In the genomic region with DNA sequence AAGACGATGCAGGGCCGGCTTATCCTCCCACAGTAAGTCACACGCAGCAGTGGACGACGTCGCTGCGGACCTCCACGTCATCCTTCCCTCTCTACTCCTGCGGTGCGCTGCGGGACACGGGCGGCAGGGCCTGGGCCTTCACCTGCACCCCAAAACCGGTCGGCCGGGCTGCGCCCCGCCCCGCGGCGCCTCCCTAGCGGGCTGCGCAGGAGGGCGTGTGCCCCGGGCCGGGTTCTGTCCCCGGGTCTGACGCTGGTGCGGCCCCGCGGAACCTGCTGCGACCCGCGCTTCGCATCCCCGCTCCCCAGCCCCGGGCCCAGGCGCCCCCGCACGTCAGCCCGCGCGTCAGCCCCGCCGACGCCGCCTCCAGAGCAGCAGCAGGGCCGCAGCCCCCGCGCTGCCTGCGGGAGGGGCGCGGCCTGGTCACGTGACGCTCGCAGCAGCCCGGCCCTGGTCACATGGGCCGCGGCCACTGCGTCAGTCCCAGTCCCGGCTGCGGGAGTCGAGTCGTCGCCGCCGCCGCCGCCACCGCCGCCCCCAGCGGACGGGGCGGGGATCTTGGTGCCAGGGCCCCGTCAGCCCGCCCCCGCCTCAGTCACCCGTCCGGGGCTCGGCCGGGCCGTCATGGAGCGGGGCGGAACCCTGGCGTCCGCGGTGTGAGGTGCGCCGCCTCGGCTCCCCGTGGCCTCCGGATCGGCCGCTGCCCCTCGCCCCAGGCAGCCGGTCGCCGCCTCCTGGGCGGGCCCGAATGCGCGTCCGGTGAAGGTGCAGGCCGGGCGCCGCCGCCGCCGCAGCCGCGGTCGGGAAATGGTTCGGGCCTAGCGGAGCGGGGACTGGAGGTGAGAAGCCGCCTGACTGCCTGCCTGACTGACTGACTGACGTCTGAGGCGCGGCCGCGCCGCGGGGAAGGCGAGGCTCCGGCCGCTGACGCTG, we compare ENCODE assay signal across 8 mouse cellular contexts. TPM values are rescaled to one million over a fixed set of nuclear protein-coding genes. Genes with fewer than 3 reads are reported as not detected.
DNase-seq lines count a peak whose midpoint lies in the region; ATAC-seq lines count a peak whose summit lies in the region.

Gene Aff4, plus strand, starts transcription at position 543 of the 933 bp plus-strand sequence.

- 0 out of 2 replicates have a peak, but pooled peaks cover 5% of the 10 kb centered on the region for H3K4me1 ChIP-seq in intestine, embryonic 15.5 days (replicated peaks)

- H3K27me3 ChIP-seq in intestine, embryonic 15.5 days (replicated peaks), result no peaks in the 10 kb centered on the region

- H3K9ac ChIP-seq in intestine, embryonic 15.5 days, result peak within 1 kb of the TSS; percentile 98

- H3K9me3 ChIP-seq in intestine, embryonic 15.5 days, result no peaks in the 10 kb centered on the region

- ATAC-seq in intestine, embryonic 15.5 days, result peak; percentile 96

- intact Hi-C loops in gastrocnemius, postnatal 36 days (cut with DNase I), result loop anchor here (5.0 kb wide), 1 partner anchor 53 kb away; no protein-coding TSS in a partner anchor
- intact Hi-C loops in left cerebral cortex, postnatal 25 days (cut with DNase I), result loop anchor here (2.0 kb wide), 1 partner anchor 50 kb away; the partner anchor contains the start of gene Hspa4

- H3K27ac ChIP-seq in intestine, embryonic 15.5 days, result peak within 1 kb of the TSS; percentile 98

- no peaks in the 10 kb centered on the region for H3K36me3 ChIP-seq in intestine, embryonic 15.5 days

- under 1% methylated on average over 122 of the region's 127 CpGs for WGBS in intestine, embryonic 15.5 days

- peak; percentile 96 for DNase-seq in adrenal gland, adult 2 months
- peak; percentile 96 for DNase-seq in embryo, embryonic 11 days
- peak; percentile 79 to 83 for DNase-seq in gastrocnemius, postnatal 36 days
- peak; percentile 89 to 94 for DNase-seq in left cerebral cortex, postnatal 25 days (ENCODE audit: low spot score in 2 of 2)
- peak; percentile 91 for DNase-seq in mesoderm, embryonic 11.5 days (ENCODE audit: low read depth, low spot score)
- peak; percentile 94 for DNase-seq in right cerebral cortex, postnatal 25 days
- peak; percentile 81 to 86 for DNase-seq in urinary bladder, postnatal 36 days (ENCODE audit: low spot score in 2 of 2)

- peak within 1 kb of the TSS; percentile 88 for H3K4me2 ChIP-seq in intestine, embryonic 15.5 days (replicated peaks)

- peak within 1 kb of the TSS; percentile 98 for H3K4me3 ChIP-seq in intestine, embryonic 15.5 days (replicated peaks)

RNA-seq across cellular contexts. Expression of gene Aff4, which starts in this region (rescaled TPM):
- 100 to 1,000 TPM; 145 to 306 TPM for total RNA-seq in adrenal gland, adult 2 months (2021)
- polyA plus RNA-seq in adrenal gland, adult 2 months (2012; rRNA removed), result 6.3 and 8.7 TPM in 2 replicates
- total RNA-seq in gastrocnemius, postnatal 36 days (2021), result 10 to 100 TPM; 77.9 to 80.8 TPM
- polyA plus RNA-seq in intestine, embryonic 15.5 days (2015; fragmentation: Nextera tagmentation; extraction: Ambion mirVana), result 33.7 and 35.4 TPM in 2 replicates
- total RNA-seq in left cerebral cortex, postnatal 25 days (2021), result 100 to 1,000 TPM; 179 to 194 TPM

Comparison
In these comparisons a context has a peak if more than half of its experiments do, and no peak if none do; other contexts are left out.
1. Peak in every context shown above with its lines: DNase-seq, ATAC-seq, H3K4me3 ChIP-seq and H3K27ac ChIP-seq.